Mouse (Mus musculus): ENCODE results near the gene Sp7. TPM values are rescaled to one million over a fixed set of nuclear protein-coding genes. Genes with fewer than 3 reads are reported as not detected.

Sp7 gene
- polyA plus RNA-seq, 1 experiment, result 0.24 TPM

DNA sequence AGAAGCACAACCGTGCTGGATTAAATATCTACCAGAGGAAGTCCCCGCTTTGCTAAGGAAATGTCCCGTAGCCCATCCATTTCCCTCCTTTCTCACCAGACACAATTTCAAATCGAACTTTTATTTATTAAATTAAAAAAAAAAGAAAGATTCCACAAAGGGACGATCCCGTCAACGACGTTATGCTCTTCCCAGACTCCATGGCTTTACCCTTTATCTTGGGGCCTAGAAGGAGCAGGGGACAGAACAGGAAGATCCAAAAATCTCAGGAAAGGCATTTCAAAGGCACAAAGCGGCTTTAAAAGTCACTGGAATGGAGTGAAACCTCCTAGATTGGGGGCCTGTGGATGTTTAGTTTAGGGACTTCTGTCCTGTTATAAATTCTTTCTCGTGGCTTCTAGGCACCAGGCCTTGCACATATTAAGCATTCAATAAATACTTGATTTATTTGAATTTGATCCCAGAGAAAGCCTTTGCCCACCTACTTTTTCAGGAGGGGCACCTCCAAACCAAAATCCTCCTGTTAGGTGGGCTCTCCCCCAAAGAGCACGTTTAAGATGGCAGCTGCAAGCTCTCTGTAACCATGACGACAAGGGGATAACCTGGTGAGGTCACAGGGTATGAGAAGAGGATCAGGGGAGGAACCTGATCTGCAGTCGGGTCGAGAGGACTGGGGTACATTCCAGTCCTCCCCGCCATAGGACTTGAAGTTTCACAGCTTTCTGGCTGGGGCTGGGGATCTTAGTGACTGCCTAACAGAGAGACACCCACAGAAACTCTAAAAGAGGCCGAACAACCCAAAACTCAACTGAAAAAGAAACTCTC lies 10.3 kb downstream of the Sp7 start:
- Histone ChIP-seq H3K27me3 (ENCODE audit: control insufficient read depth, insufficient read depth, insufficient read length) (no peaks in the 10 kb centered on the region), H3K79me2 (ENCODE audit: control insufficient read depth, insufficient read depth) (no peaks in the 10 kb centered on the region), H3K36me3 (ENCODE audit: control insufficient read depth, insufficient read depth) (no peaks in the 10 kb centered on the region), H3K4me2 (ENCODE audit: low read depth) (no peak overlapping the region), H3K4me3 (no peak overlapping the region), H3ac (ENCODE audit: control insufficient read depth, insufficient read length) (no peak overlapping the region)
- TF ChIP-seq POLR2A (IDR thresholded peaks at IDR 0.05; ENCODE audit: insufficient read length, low read depth), result no peak
- no peak for TF ChIP-seq USF1 (IDR thresholded peaks at IDR 0.05; ENCODE audit: low read depth)
- TF ChIP-seq E2F4 (IDR thresholded peaks at IDR 0.05; ENCODE audit: insufficient read depth), result no peak
- TF ChIP-seq TCF3 (IDR thresholded peaks at IDR 0.05; ENCODE audit: insufficient read length, low read depth), result no peak
- no peak for TF ChIP-seq MAX (IDR thresholded peaks at IDR 0.05; ENCODE audit: low read depth)
- no peak for TF ChIP-seq TCF12 (IDR thresholded peaks at IDR 0.05; ENCODE audit: insufficient read depth, poor library complexity, severe bottlenecking)
- TF ChIP-seq SRF (IDR thresholded peaks at IDR 0.05; ENCODE audit: control insufficient read depth, insufficient read length, low read depth), result no peak
- no peak for TF ChIP-seq REST (IDR thresholded peaks at IDR 0.05; ENCODE audit: insufficient read depth, insufficient read length)
- no peak for TF ChIP-seq MYOG (IDR thresholded peaks at IDR 0.05; ENCODE audit: control insufficient read depth in 1 of 3, insufficient read depth in 1 of 3, insufficient read length in 2 of 3, low read depth in 2 of 3)
- TF ChIP-seq CEBPB (IDR thresholded peaks at IDR 0.05; ENCODE audit: insufficient read depth, poor library complexity, severe bottlenecking), result no peak
- TF ChIP-seq POLR2AphosphoS2 (IDR thresholded peaks at IDR 0.05; ENCODE audit: insufficient read length, low read depth), result no peak
- TF ChIP-seq MYOD1 (IDR thresholded peaks at IDR 0.05; ENCODE audit: control insufficient read depth in 1 of 3, insufficient read length in 2 of 3, low read depth in 2 of 3), result no peak

DNA sequence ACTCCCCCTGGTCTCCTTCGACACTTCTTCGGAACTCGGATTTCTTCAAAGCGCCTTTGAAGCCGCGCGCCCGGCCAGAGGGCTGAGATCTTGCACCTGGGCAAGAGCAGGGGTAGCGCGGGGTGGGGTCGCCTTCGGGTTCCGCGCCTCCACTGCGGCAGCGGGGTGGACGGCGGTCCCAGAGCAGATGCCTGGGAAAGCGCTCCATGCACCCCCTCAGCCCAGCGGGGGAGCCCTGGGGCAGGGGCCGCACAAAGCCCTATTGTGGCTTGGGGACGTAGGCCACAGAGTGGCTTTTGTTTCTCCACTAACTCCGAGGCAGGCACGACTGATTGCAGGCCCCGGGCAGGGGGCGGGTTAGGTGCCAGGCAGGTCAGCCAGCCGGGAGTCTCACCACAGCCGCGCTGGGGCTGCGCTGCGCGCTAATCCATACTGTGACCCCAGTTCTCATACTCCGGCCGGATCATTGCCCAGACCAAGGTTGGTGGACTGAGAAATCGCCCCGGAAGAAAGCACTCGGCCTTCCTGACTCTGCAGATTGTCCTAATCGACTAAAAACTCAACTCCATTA lies 11.0 kb downstream of the Sp7 start:
- no peak overlapping the region for H3ac ChIP-seq (ENCODE audit: control insufficient read depth, insufficient read length)
- H3K36me3 ChIP-seq (ENCODE audit: control insufficient read depth, insufficient read depth), result no peaks in the 10 kb centered on the region
- no peaks in the 10 kb centered on the region for H3K79me2 ChIP-seq (ENCODE audit: control insufficient read depth, insufficient read depth)
- peak overlapping the region; percentile 68 for H3K4me2 ChIP-seq (ENCODE audit: low read depth)
- no peak for TF ChIP-seq SRF (IDR thresholded peaks at IDR 0.05; ENCODE audit: control insufficient read depth, insufficient read length, low read depth)
- TF ChIP-seq MYOG (IDR thresholded peaks at IDR 0.05; ENCODE audit: control insufficient read depth in 1 of 3, insufficient read depth in 1 of 3, insufficient read length in 2 of 3, low read depth in 2 of 3), result no peak
- TF ChIP-seq USF1 (IDR thresholded peaks at IDR 0.05; ENCODE audit: low read depth), result no peak
- TF ChIP-seq TCF12 (IDR thresholded peaks at IDR 0.05; ENCODE audit: insufficient read depth, poor library complexity, severe bottlenecking), result no peak
- TF ChIP-seq POLR2A (IDR thresholded peaks at IDR 0.05; ENCODE audit: insufficient read length, low read depth), result no peak
- no peak for TF ChIP-seq MAX (IDR thresholded peaks at IDR 0.05; ENCODE audit: low read depth)
- no peak for TF ChIP-seq TCF3 (IDR thresholded peaks at IDR 0.05; ENCODE audit: insufficient read length, low read depth)
- TF ChIP-seq REST (IDR thresholded peaks at IDR 0.05; ENCODE audit: insufficient read depth, insufficient read length), result no peak
- no peak for TF ChIP-seq POLR2AphosphoS2 (IDR thresholded peaks at IDR 0.05; ENCODE audit: insufficient read length, low read depth)
- no peak for TF ChIP-seq CEBPB (IDR thresholded peaks at IDR 0.05; ENCODE audit: insufficient read depth, poor library complexity, severe bottlenecking)
- no peak for TF ChIP-seq MYOD1 (IDR thresholded peaks at IDR 0.05; ENCODE audit: control insufficient read depth in 1 of 3, insufficient read length in 2 of 3, low read depth in 2 of 3)
- no peak for TF ChIP-seq E2F4 (IDR thresholded peaks at IDR 0.05; ENCODE audit: insufficient read depth)
- peak overlapping the region; percentile 9 for H3K4me3 ChIP-seq
- H3K27me3 ChIP-seq (ENCODE audit: control insufficient read depth, insufficient read depth, insufficient read length), result no peaks in the 10 kb centered on the region

DNA sequence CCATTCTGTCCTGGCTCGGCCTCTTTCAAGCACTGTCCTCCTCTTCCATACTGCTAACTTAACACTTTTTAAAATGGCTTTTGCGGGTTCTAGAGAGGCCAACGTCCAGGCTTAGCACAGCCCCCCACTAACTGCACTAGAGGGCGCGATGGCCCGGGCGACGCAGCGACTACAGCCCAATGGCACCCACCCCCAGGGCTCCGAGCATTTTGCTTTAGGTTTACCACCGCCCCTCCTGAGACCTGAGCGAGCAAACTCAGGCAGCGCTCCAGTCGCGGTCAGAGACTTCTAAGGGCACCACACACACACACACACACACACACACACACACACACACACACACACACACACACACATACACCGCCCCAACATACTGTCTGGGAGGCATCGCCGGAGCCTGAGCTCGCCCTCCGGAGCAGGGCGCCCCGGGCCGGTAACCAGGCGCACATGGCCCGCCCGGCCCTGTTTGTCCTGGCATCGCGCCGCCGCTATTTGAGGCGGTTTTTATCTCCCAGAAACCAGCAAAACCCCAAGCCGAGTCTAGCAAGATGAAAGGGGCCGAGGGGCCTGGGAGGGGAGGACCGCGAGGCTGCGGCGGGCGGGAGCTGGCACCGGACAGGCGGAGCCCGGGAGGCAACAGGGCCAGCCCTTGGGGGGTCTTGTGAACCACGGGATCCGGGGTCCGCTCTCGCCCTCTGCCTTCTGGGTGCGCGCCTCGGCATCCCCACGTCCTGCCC lies 11.7 kb downstream of the Sp7 start:
- Histone ChIP-seq H3K4me3 (peak overlapping the region; percentile 9), H3K79me2 (ENCODE audit: control insufficient read depth, insufficient read depth) (no peaks in the 10 kb centered on the region), H3K4me2 (ENCODE audit: low read depth) (peak overlapping the region; percentile 68), H3ac (ENCODE audit: control insufficient read depth, insufficient read length) (no peak overlapping the region), H3K36me3 (ENCODE audit: control insufficient read depth, insufficient read depth) (no peaks in the 10 kb centered on the region), H3K27me3 (ENCODE audit: control insufficient read depth, insufficient read depth, insufficient read length) (no peaks in the 10 kb centered on the region)
- TF ChIP-seq MYOG (IDR thresholded peaks at IDR 0.05; ENCODE audit: control insufficient read depth in 1 of 3, insufficient read depth in 1 of 3, insufficient read length in 2 of 3, low read depth in 2 of 3), result peak in 1 of 3 experiments; percentile 1
- no peak for TF ChIP-seq MAX (IDR thresholded peaks at IDR 0.05; ENCODE audit: low read depth)

DNA sequence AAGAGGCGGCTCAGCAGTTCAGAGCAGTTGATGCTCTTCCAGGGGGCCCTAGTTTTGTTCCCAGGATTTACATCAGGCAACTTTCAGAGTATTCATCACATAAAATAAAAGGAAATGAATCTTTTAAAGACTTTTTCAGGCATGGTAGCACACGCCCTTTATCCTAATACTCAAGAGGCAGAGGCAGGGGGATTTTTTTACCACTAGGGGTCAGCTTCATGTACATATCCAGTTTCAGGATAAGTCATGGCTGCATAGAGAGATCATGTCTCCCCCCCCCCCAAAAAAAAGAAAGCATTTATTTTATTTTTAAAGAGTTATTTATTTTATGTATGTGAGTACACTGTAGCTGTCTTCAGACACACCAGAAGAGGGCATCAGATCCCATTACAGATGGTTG lies 13.0 kb downstream of the Sp7 start:
- no peak for TF ChIP-seq USF1 (IDR thresholded peaks at IDR 0.05; ENCODE audit: low read depth)
- H3ac ChIP-seq (ENCODE audit: control insufficient read depth, insufficient read length), result no peak overlapping the region
- H3K4me2 ChIP-seq (ENCODE audit: low read depth), result no peak overlapping the region
- no peaks in the 10 kb centered on the region for H3K36me3 ChIP-seq (ENCODE audit: control insufficient read depth, insufficient read depth)
- H3K27me3 ChIP-seq (ENCODE audit: control insufficient read depth, insufficient read depth, insufficient read length), result no peaks in the 10 kb centered on the region
- H3K79me2 ChIP-seq (ENCODE audit: control insufficient read depth, insufficient read depth), result peaks cover 8% of the 10 kb centered on the region
- H3K4me3 ChIP-seq, result no peak overlapping the region

DNA sequence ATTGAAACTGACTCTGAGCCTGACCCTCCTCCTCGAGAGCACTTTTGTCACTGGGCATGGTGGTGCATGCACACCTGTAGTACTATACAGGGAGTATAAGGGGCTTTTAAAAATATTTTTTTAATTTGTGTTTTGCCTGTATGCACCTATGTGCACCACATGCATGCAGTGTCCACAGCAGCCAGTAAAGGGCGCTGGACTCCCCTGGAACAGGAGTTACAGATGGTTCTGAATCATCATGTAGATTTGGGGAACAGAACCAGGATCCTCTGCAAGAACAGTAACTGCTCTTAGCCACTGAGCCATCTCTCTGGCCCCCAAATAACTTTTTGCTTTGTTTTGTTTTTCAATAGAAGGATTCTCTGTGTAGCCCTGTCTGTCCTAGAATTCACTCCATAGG lies 14.8 kb downstream of the Sp7 start:
- no peak overlapping the region for H3K4me3 ChIP-seq
- H3K36me3 ChIP-seq (ENCODE audit: control insufficient read depth, insufficient read depth), result no peaks in the 10 kb centered on the region
- peaks cover 9% of the 10 kb centered on the region for H3K79me2 ChIP-seq (ENCODE audit: control insufficient read depth, insufficient read depth)
- H3K27me3 ChIP-seq (ENCODE audit: control insufficient read depth, insufficient read depth, insufficient read length), result no peaks in the 10 kb centered on the region
- TF ChIP-seq TCF3 (IDR thresholded peaks at IDR 0.05; ENCODE audit: insufficient read length, low read depth) (no peak), CEBPB (IDR thresholded peaks at IDR 0.05; ENCODE audit: insufficient read depth, poor library complexity, severe bottlenecking) (no peak), POLR2A (IDR thresholded peaks at IDR 0.05; ENCODE audit: insufficient read length, low read depth) (no peak), SRF (IDR thresholded peaks at IDR 0.05; ENCODE audit: control insufficient read depth, insufficient read length, low read depth) (no peak), POLR2AphosphoS2 (IDR thresholded peaks at IDR 0.05; ENCODE audit: insufficient read length, low read depth) (no peak), MAX (IDR thresholded peaks at IDR 0.05; ENCODE audit: low read depth) (no peak), MYOG (IDR thresholded peaks at IDR 0.05; ENCODE audit: control insufficient read depth in 1 of 3, insufficient read depth in 1 of 3, insufficient read length in 2 of 3, low read depth in 2 of 3) (no peak), REST (IDR thresholded peaks at IDR 0.05; ENCODE audit: insufficient read depth, insufficient read length) (no peak), USF1 (IDR thresholded peaks at IDR 0.05; ENCODE audit: low read depth) (no peak), MYOD1 (IDR thresholded peaks at IDR 0.05; ENCODE audit: control insufficient read depth in 1 of 3, insufficient read length in 2 of 3, low read depth in 2 of 3) (no peak), TCF12 (IDR thresholded peaks at IDR 0.05; ENCODE audit: insufficient read depth, poor library complexity, severe bottlenecking) (no peak)
- no peak overlapping the region for H3K4me2 ChIP-seq (ENCODE audit: low read depth)
- H3ac ChIP-seq (ENCODE audit: control insufficient read depth, insufficient read length), result no peak overlapping the region

Data from myocyte (in vitro differentiated cells).